Mouse (Mus musculus) heart, postnatal 0 days (tissue): ENCODE measurements around the gene Tango2. TPM values are rescaled to one million over a fixed set of nuclear protein-coding genes. Genes with fewer than 3 reads are reported as not detected.
A peak's percentile ranks its signal among the peaks of the same experiment; 100 is the strongest.

Experiments
- ATAC-seq: fragments of 200-750 bp; cut with Nextera tagmentation; 2 replicates; pipeline ENCODE4 v1.8.0; 2017; ENCODE audit warnings: low read depth, moderate number of reproducible peaks, moderate library complexity; ENCODE audit not compliant: insufficient read depth
- DNase-seq: peaks from one replicate; pipeline ENCODE4 v3.0.0-alpha.2; 2016; ENCODE audit warnings: low spot score
- H3K27ac ChIP-seq: fragments of 300-500 bp; sonication (generic); 2 replicates; pipeline ENCODE4 v1.5.1; 2014; ENCODE audit warnings: low read depth, mild to moderate bottlenecking
- H3K27me3 ChIP-seq: fragments of 300-500 bp; sonication (generic); 2 replicates; pipeline ENCODE4 v1.6.1; 2014; ENCODE audit warnings: low read length, mixed read lengths; ENCODE audit not compliant: control insufficient read depth, insufficient read depth
- H3K36me3 ChIP-seq: fragments of 300-500 bp; sonication (generic); replicated peaks from 2 replicates; pipeline ENCODE4 v1.6.1; 2014; ENCODE audit warnings: low read length, mixed read lengths; ENCODE audit not compliant: control insufficient read depth, insufficient read depth
- H3K4me1 ChIP-seq: fragments of 300-500 bp; sonication (generic); 2 replicates; pipeline ENCODE4 v1.6.1; 2014; ENCODE audit warnings: antibody characterized with exemption; ENCODE audit not compliant: control insufficient read depth, insufficient read depth
- H3K4me2 ChIP-seq: fragments of 300-500 bp; sonication (generic); 2 replicates; pipeline ENCODE4 v1.6.1; 2014; ENCODE audit warnings: low read depth, mild to moderate bottlenecking, low read length, moderate library complexity
- H3K4me3 ChIP-seq: fragments of 300-500 bp; sonication (generic); 2 replicates; pipeline ENCODE4 v1.5.1; 2014; ENCODE audit warnings: low read depth, low read length
- H3K9ac ChIP-seq: fragments of 300-500 bp; sonication (generic); replicated peaks from 2 replicates; pipeline ENCODE4 v1.6.1; 2014; ENCODE audit warnings: low read depth, low read length, mixed read lengths
- H3K9me3 ChIP-seq: fragments of 300-500 bp; sonication (generic); replicated peaks from 2 replicates; pipeline ENCODE4 v1.6.1; 2016; ENCODE audit warnings: low read length; ENCODE audit not compliant: control insufficient read depth
- CTCF ChIP-seq: IDR thresholded peaks from 2 replicates; pipeline ENCODE4 v1.5.1; 2016; ENCODE audit warnings: antibody characterized with exemption, control low read depth, low read depth
- EP300 ChIP-seq: IDR thresholded peaks from 2 replicates; pipeline ENCODE4 v1.6.1; 2016; ENCODE audit warnings: antibody characterized with exemption, low read depth
- WGBS: fragments of 180-500 bp; shearing (Covaris S2); extraction: QIAGEN DNeasy Blood & Tissue Kit; methylation state at CpG from one replicate; pipeline ENCODE4 v1.1.7; 2014; 5-methylcytosine and 5-hydroxymethylcytosine counted together
- polyA plus RNA-seq: library from polyadenylated mRNA; unstranded; fragments of >200 nt; fragmentation: Nextera tagmentation; extraction: Ambion mirVana; gene quantifications from 2 replicates; pipeline ENCODE4 v1.2.1, GENCODE M21; 2015
- total RNA-seq: library from RNA; depleted of rRNA; stranded (reverse); fragments of >200 nt; gene quantifications from 2 replicates; pipeline ENCODE4 v1.2.3, GENCODE M21; 2014; ENCODE audit warnings: low replicate concordance

The Tango2 gene
- total and polyA plus RNA-seq, 2 experiments from 2014 or later: 56.9 to 65.8 TPM

DNA sequence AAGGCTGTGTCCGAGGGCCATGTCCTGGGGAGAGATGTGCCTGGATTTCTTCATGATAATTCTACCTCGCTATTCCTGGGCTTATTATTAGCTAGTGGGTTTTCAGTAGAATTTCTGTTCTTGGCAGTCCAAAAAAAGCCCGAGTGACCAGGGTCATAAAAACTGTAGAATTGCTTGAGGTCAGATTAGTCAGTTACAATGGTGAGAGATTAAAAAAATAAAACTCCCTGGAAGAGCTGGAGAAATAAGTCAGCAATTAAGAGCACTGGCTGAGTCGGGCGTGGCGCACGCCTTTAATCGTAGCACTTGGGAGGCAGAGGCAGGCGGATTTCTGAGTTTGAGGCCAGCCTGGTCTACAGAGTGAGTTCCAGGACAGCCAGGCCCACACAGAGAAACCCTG lies 20.0 kb downstream of the Tango2 start:
- ATAC-seq (no peak), DNase-seq (no peak)
- TF ChIP-seq EP300: no peak
- TF ChIP-seq CTCF: no peak
- Histone ChIP-seq H3K4me1 (0 out of 2 replicates have a peak, but pooled peaks cover 12% of the 10 kb centered on the region), H3K9me3 (no peaks in the 10 kb centered on the region), H3K4me2 (no peak overlapping the region), H3K4me3 (no peak overlapping the region), H3K9ac (no peak overlapping the region), H3K27ac (no peak overlapping the region), H3K36me3 (peaks cover 2% of the 10 kb centered on the region; the same call in 1 of the 2 replicates), H3K27me3 (no peaks in the 10 kb centered on the region)
- 93% methylated on average over 9 of the region's 9 CpGs for WGBS

DNA sequence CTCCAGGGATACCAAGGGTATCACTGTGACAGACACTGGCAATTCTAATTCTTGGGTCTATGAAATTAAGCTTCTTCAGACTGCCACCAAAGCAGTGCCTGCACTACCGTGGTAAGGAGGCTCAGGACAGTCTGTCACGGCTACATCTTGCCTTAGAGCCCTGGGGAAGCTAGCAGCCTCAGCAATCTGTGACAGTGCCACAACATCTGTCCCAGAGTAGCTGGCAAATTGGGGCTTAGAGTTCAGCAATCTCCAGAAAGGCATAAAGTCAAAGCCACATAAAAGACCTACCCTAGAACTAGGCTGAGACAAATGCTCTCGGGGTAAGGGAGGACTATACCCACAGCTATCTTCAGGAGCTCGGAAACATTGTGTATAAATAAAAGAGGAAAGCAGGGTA lies 22.2 kb downstream of the Tango2 start:
- Histone ChIP-seq H3K27me3 (no peaks in the 10 kb centered on the region), H3K4me2 (no peak overlapping the region), H3K36me3 (peaks cover 19% of the 10 kb centered on the region), H3K9ac (no peak overlapping the region), H3K4me3 (no peak overlapping the region), H3K9me3 (no peaks in the 10 kb centered on the region), H3K27ac (no peak overlapping the region), H3K4me1 (0 out of 2 replicates have a peak, but pooled peaks cover 12% of the 10 kb centered on the region)
- DNase-seq: no peak
- TF ChIP-seq CTCF (no peak), EP300 (no peak)
- WGBS: 72% methylated on average over 4 of the region's 4 CpGs
- ATAC-seq: no peak

DNA sequence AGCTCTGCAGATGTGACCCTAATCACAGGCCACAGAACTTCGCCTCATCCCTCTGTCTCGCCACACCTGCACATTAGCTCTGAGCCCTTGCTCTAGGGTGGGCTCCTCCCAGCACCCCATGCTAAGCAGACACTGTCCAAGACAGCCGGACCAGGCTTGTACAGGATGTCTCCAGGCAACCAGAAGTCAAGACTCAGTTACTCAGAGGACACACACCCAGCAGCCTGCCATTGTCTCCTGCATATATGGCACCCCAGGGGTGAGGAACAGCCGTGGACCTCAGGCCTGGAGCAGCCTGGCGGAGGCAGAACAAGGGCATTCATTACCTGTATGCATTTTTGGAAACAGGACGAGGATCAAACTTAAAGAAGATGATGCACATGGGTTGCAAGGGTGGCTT lies 23.9 kb downstream of the Tango2 start:
- WGBS: 90% methylated on average over 6 of the region's 6 CpGs
- DNase-seq (no peak), ATAC-seq (no peak)
- Histone ChIP-seq H3K4me1 (0 out of 2 replicates have a peak, but pooled peaks cover 7% of the 10 kb centered on the region), H3K27me3 (no peaks in the 10 kb centered on the region), H3K4me2 (no peak overlapping the region), H3K36me3 (peaks cover 31% of the 10 kb centered on the region), H3K4me3 (no peak overlapping the region), H3K27ac (no peak overlapping the region), H3K9me3 (no peaks in the 10 kb centered on the region), H3K9ac (no peak overlapping the region)
- no peak for TF ChIP-seq EP300
- TF ChIP-seq CTCF: no peak

DNA sequence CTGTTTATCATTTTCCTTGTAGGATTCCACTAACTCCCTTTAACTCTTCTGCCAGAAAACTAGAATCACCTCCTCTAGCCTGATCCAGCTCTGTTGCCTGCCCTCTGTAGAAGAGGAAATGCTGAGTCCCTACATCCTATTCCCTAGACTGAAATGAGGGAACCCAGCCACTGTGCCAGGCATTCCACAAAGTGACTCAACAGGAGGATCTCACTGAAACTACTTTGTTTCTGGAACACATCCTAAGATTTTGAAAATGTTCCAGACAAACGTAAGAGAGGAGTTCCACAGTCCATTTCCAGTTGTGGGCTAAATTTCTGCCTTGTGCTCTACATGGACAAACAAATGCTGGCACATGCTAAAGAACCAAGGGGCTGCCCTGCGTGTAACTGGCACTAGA lies 24.4 kb downstream of the Tango2 start:
- WGBS: 66% methylated on average over 2 of the region's 2 CpGs
- TF ChIP-seq EP300 (no peak), CTCF (no peak)
- ATAC-seq (peak; percentile 47; the same call in 1 of the 2 replicates), DNase-seq (no peak)
- Histone ChIP-seq H3K36me3 (peaks cover 31% of the 10 kb centered on the region), H3K9ac (no peak overlapping the region), H3K27me3 (no peaks in the 10 kb centered on the region), H3K27ac (no peak overlapping the region), H3K4me2 (no peak overlapping the region), H3K9me3 (no peaks in the 10 kb centered on the region), H3K4me3 (no peak overlapping the region), H3K4me1 (0 out of 2 replicates have a peak, but pooled peaks cover 3% of the 10 kb centered on the region)

DNA sequence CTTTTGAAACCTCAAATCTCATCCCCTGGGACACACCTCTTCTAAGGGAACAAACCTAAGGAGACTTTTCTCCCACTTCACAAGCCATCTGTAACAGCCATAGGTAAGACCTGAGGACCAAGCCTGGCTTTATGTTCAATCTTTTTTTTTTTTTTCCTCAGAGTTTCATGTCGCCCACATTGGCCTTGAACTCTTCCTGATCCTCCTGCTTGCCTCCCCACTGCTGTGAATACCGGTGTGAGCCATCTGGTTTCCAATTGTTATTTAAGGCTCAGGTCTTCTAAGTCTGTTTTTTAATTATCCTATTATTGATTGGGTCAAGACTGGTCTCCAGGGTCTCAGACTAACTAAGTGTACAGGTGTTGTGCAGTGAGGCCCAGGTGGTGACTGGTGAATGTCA lies 26.5 kb downstream of the Tango2 start:
- DNase-seq (no peak), ATAC-seq (no peak)
- Histone ChIP-seq H3K27me3 (no peaks in the 10 kb centered on the region), H3K4me3 (no peak overlapping the region), H3K36me3 (peaks cover 32% of the 10 kb centered on the region), H3K4me1 (no peaks in the 10 kb centered on the region), H3K9me3 (no peaks in the 10 kb centered on the region), H3K9ac (no peak overlapping the region), H3K4me2 (no peak overlapping the region), H3K27ac (no peak overlapping the region)
- TF ChIP-seq CTCF: no peak
- TF ChIP-seq EP300: no peak
- 80% methylated on average over 2 of the region's 2 CpGs for WGBS

DNA sequence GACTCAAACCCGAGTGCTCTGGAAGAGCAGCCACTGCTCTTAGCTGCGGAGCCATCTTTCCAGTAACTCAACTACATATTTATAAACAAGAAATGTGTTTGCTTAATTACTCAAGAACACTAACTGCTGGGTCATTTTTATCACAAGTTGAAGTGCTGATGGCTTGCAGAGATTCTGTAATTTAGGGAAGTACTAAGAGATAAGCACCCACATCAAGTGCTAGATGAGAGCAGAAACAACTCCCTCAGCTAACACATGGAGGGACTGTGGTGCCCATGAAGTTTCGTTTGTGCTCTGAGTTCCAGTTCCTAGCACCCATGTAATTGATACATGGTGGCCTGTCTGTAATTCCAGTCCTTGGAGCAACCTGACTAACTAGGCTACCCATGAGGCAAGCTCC lies 28.9 kb downstream of the Tango2 start:
- no peak for TF ChIP-seq EP300
- no peak for TF ChIP-seq CTCF
- WGBS: 78% methylated on average over 3 of the region's 3 CpGs
- Histone ChIP-seq H3K9me3 (no peaks in the 10 kb centered on the region), H3K27me3 (no peaks in the 10 kb centered on the region), H3K36me3 (peaks cover 38% of the 10 kb centered on the region), H3K27ac (no peak overlapping the region), H3K4me2 (no peak overlapping the region), H3K4me3 (no peak overlapping the region), H3K4me1 (no peaks in the 10 kb centered on the region), H3K9ac (no peak overlapping the region)
- ATAC-seq: no peak
- no peak for DNase-seq
